ENCODE assay signal across 16 mouse cellular contexts in genomic region chr12:32488578-32488892, GRCm38 (mm10).
A peak's percentile ranks its signal among the peaks of the same experiment; 100 is the strongest.
DNase-seq lines count a peak whose midpoint lies in the region; ATAC-seq and TF ChIP-seq lines count a peak whose summit lies in the region.
"Had no signal": no experiment of that assay in that cellular context is flagged by ENCODE, and none has a peak within 500 bp of the region (broad histone marks: within the 10 kb centered on the region; RNA-seq: fewer than 3 reads in every experiment).

No protein-coding gene starts in this region.

- no peak for TF ChIP-seq EP300 in liver, postnatal 0 days (IDR thresholded peaks at IDR 0.05; ENCODE audit: low read depth)

- TF ChIP-seq CTCF in liver, postnatal 0 days (IDR thresholded peaks at IDR 0.05; ENCODE audit: low read depth): no peak

- no peak overlapping the region for H3K9ac ChIP-seq in heart, embryonic 15.5 days
- H3K9ac ChIP-seq in liver, postnatal 0 days (replicated peaks): no peak overlapping the region
- no peak overlapping the region for H3K9ac ChIP-seq in stomach, embryonic 15.5 days
- H3K9ac ChIP-seq: limb, embryonic 15.5 days; neural tube, embryonic 15.5 days had no signal

- H3K4me1 ChIP-seq in heart, embryonic 15.5 days (replicated peaks): peaks cover 9% of the 10 kb centered on the region
- peaks cover 3% of the 10 kb centered on the region; the same call in 1 of the 2 replicates for H3K4me1 ChIP-seq in liver, postnatal 0 days (ENCODE audit: insufficient read depth)
- H3K4me1 ChIP-seq in stomach, embryonic 15.5 days: 0 out of 2 replicates have a peak, but pooled peaks cover 8% of the 10 kb centered on the region
- H3K4me1 ChIP-seq: limb, embryonic 15.5 days; neural tube, embryonic 15.5 days had no signal

- no peaks in the 10 kb centered on the region for H3K36me3 ChIP-seq in heart, embryonic 15.5 days
- H3K36me3 ChIP-seq in liver, postnatal 0 days (replicated peaks; ENCODE audit: insufficient read depth, low read length): no peaks in the 10 kb centered on the region
- no peaks in the 10 kb centered on the region for H3K36me3 ChIP-seq in stomach, embryonic 15.5 days
- H3K36me3 ChIP-seq: hindbrain, embryonic 10.5 days; limb, embryonic 15.5 days; neural tube, embryonic 15.5 days had no signal

- intact Hi-C loops in heart, postnatal 14 days (cut with DNase I): no loop called here

- H3K9me3 ChIP-seq in heart, embryonic 15.5 days (replicated peaks): no peaks in the 10 kb centered on the region
- no peaks in the 10 kb centered on the region for H3K9me3 ChIP-seq in liver, postnatal 0 days (ENCODE audit: low read length)
- no peaks in the 10 kb centered on the region for H3K9me3 ChIP-seq in stomach, embryonic 15.5 days
- H3K9me3 ChIP-seq: limb, embryonic 15.5 days; neural tube, embryonic 15.5 days had no signal

- no peak overlapping the region for H3K4me3 ChIP-seq in heart, embryonic 15.5 days
- H3K4me3 ChIP-seq in liver, postnatal 0 days (ENCODE audit: low read depth, low read length): no peak overlapping the region
- no peak overlapping the region for H3K4me3 ChIP-seq in stomach, embryonic 15.5 days (replicated peaks)
- H3K4me3 ChIP-seq: hindbrain, embryonic 10.5 days; layer of hippocampus, adult 2 months; limb, embryonic 15.5 days; neural tube, embryonic 15.5 days had no signal

- no peaks in the 10 kb centered on the region for H3K27me3 ChIP-seq in heart, embryonic 15.5 days
- no peaks in the 10 kb centered on the region for H3K27me3 ChIP-seq in liver, postnatal 0 days (ENCODE audit: insufficient read depth, low read length)
- H3K27me3 ChIP-seq in stomach, embryonic 15.5 days (replicated peaks): no peaks in the 10 kb centered on the region
- H3K27me3 ChIP-seq: limb, embryonic 15.5 days; neural tube, embryonic 15.5 days had no signal

- H3K27ac ChIP-seq in heart, embryonic 15.5 days: peak overlapping the region; percentile 43
- H3K27ac ChIP-seq in liver, postnatal 0 days (ENCODE audit: low read depth): 0 out of 2 replicates have a peak overlapping the region, but pooled peaks have one; percentile 22
- peak overlapping the region; percentile 64 for H3K27ac ChIP-seq in stomach, embryonic 15.5 days
- H3K27ac ChIP-seq: hindbrain, embryonic 10.5 days; layer of hippocampus, adult 2 months; limb, embryonic 15.5 days; neural tube, embryonic 15.5 days had no signal

- ATAC-seq in heart, embryonic 15.5 days (replicated peaks; ENCODE audit: insufficient number of reproducible peaks, insufficient read depth, low FRiP score, low read depth): no peak
- ATAC-seq in liver, postnatal 0 days: no peak
- no peak for ATAC-seq in stomach, embryonic 15.5 days (ENCODE audit: insufficient read depth, low FRiP score, low read depth)
- ATAC-seq: forebrain, embryonic 16.5 days had no signal

- 53% methylated on average over 1 of the region's 1 CpGs for WGBS in heart, embryonic 15.5 days
- WGBS in liver, postnatal 0 days (ENCODE audit: insufficient replicate concordance): 57% methylated on average over 1 of the region's 1 CpGs
- 36% methylated on average over 1 of the region's 1 CpGs for WGBS in stomach, embryonic 15.5 days

- peak; percentile 5 for DNase-seq in embryo, embryonic 9.5 days (ENCODE audit: extremely low spot score)
- no peak for DNase-seq in embryo, embryonic 10.5 days (ENCODE audit: low spot score)
- no peak for DNase-seq in heart, postnatal 14 days
- no peak for DNase-seq in liver, postnatal 0 days
- no peak for DNase-seq in liver
- no peak for DNase-seq in Muller cell, postnatal 12 days (ENCODE audit: inconsistent ontology term)
- DNase-seq: cerebellum, adult 9-10 months; lung, adult 2 months; thymus, postnatal 14 days had no signal

- no peak overlapping the region for H3K4me2 ChIP-seq in heart, embryonic 15.5 days
- H3K4me2 ChIP-seq in liver, postnatal 0 days (ENCODE audit: low read depth, low read length): no peak overlapping the region
- H3K4me2 ChIP-seq in stomach, embryonic 15.5 days: no peak overlapping the region
- H3K4me2 ChIP-seq: limb, embryonic 15.5 days; neural tube, embryonic 15.5 days had no signal
